Mouse (Mus musculus): Measurements from ENCODE around the gene Pyy. TPM values are rescaled to one million over a fixed set of nuclear protein-coding genes. Genes with fewer than 3 reads are reported as not detected.

The Pyy gene
- not detected for total RNA-seq (2023)

DNA sequence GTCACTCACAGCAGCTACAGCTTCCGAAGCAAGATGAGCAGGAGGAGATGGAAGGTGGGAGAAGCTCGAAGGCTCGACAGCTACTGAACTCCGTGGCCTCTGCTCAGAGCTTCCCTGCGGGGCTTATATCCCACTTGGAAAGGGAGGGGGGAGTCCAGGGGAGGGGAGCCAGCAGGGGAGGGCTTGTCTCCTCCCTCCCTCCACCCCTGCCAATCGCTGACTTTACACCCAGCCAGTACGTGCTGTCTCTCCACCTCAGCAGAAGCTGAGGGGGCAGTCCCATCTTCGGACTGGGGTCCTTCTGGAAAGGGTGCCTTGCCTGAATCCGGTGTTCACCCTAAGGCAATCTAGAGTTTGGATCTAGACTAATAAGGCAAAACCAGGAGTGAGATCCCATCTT lies at the start of gene Pyy:
TSS of gene Pyy (minus strand) at position 101 of the 400 bp plus-strand sequence.

DNA sequence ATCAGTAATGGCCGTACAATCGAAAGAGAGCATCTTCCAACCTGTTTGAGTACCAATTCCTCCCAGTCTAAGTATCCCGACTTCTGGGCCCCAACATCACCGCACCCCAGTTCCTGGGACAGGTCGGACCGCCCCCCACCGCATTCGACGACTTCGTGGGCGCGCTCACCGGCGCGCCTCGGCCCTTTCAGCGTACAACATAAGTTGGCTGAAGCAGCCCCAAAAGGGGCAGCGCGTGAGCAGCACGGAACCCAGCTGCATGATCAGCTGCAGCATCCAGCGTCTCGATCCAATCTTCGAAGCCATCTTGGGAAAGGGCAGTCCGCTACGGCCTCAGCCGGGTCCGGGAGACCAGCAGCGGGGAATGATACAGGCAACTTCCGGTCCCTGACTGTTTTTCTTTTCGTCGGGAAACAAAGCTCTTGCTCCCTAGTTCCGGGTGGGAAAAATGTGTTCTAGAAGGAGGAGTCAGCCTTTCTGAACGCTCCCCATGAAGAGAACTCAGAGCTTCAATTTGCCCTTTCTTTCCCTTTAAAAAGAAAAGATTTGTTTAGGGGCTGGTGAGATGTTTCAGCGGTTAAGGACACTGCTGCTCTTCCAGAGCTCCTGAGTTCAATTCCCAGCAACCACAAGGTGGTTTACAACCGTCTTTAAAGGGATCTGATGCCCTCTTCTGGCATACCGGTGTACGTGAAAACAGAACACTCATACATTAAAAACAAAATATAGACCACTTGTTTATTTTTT lies 48.6 kb upstream of the Pyy start, which contains the start of gene Tmem101:
TSS of gene Tmem101 (minus strand) at position 366 of the 747 bp plus-strand sequence.

DNA sequence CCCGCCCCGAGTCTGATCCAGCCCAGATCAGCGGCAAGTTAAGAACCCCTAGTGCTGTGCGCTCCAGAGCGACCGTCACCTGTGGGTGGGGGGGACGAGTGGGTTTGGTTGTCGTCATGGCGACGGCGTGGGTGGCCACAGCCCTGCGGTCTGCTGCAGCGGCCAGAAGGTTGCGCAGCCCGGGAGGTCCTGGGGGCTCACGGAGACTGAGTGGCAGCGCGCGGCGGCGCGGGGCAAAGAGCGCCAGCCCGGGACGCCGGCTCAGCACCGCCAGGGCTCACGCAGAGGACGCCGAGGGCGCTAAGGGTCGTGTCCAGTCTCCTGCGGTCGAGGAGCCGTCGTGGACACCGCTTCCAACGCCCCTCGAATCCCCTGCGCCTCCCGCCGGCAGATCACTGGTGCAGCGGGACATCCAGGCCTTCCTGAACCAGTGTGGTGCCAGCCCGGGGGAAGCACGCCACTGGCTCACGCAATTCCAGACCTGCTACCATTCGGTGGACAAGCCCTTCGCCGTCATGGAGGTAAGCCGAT lies 37.9 kb upstream of the Pyy start, which contains the start of gene Nags:
TSS of gene Nags (plus strand) at position 43 of the 531 bp plus-strand sequence.

DNA sequence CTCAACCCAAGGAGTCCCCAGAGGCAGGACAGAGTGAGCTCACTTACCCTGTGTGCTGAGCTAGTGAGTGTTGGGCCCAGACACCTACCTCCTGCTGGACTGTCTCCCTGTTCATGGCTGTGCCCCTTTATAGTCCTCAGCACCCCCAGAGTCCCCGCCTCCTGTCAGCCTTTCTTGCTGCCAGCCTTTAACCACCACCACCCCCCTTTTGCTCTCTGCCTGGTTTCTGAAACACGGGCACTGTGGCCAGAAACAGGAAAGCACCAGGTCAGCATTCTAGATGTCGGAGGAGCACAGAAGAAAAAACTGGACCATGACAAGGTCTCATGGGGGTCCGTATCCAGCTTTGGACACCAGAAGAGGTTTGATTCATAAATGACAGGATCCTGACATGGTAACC lies 6.4 kb downstream of the Pyy start, which contains the start of gene Ppy:
TSS of gene Ppy (minus strand) at position 101 of the 400 bp plus-strand sequence.

DNA sequence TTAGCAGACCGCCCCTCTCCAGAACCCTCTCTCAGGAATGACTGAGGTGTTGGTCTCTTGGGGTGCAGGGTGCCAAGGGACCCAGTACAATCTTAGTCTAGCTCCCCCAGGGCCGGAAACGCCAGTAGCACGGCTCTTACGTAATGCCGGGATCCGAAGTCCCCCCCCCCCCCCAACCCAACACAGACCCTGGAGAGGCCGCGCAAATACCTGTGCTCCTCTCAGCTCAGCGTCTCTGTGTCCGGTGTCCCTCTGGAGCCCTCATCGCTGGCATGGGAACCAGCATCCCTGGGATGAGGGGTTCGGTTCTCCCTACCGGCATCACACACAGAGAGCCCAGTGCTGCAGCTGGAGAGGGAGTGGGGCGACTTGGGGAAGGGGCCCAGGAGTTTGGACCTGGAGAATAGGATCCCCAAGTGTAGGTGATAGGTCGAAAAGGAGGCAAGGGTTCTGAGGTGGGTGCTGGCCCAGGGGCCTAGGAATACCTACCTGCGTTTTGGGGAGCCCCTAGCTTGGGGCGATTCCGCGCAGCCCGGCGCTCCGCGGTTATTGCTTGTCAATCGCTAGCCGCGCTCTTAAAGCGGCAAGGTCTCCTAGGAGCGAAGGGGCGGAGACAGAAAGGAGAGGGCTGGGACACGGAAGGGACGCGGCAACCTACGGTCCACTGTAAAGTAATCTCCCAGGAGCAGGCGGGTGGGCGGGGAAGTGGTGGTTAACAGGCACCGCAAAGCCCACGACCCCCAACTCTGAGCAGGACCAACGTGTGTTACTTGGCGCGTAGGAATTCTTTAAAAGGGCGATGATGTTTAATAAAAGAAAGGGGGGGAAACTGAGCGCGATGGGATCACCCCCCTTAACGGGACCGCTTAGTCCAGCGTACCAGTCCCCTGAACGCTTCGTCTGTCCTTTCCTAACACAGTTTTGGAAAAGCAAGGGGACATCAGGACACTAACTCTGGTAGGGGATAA lies 19.4 kb downstream of the Pyy start, which contains the start of gene Mpp2:
TSS of gene Mpp2 (minus strand) at position 585 of the 968 bp plus-strand sequence.

Other genes with a start within 250 kb of the Pyy start
- 0.27 TPM for gene Meox1, start 213.5 kb downstream of the Pyy start, total RNA-seq (2023)
- gene Sost, start 140.8 kb downstream of the Pyy start, total RNA-seq (2023), result not detected
- gene Cfap97d1, start 123.6 kb downstream of the Pyy start, total RNA-seq (2023), result not detected
- gene Dusp3, start 120.8 kb downstream of the Pyy start, total RNA-seq (2023), result 2.3 TPM
- gene Mpp3, start 79.4 kb downstream of the Pyy start, total RNA-seq (2023), result not detected
- not detected for gene Cd300lg, start 66.3 kb downstream of the Pyy start, total RNA-seq (2023)
- 2.8 TPM for gene Mpp2, start 19.3 kb downstream of the Pyy start, total RNA-seq (2023)
- gene Ppy, start 6.5 kb downstream of the Pyy start, total RNA-seq (2023), result not detected
- gene Nags, start 37.7 kb upstream of the Pyy start, total RNA-seq (2023), result not detected
- gene Tmem101, start 48.6 kb upstream of the Pyy start, total RNA-seq (2023), result 11.1 TPM
- gene Lsm12, start 77.5 kb upstream of the Pyy start, total RNA-seq (2023), result 48.7 TPM
- gene G6pc3, start 81.8 kb upstream of the Pyy start, total RNA-seq (2023), result 29.7 TPM
- 147 TPM for gene Hdac5, start 122.3 kb upstream of the Pyy start, total RNA-seq (2023)
- not detected for gene BC030867, start 141.1 kb upstream of the Pyy start, total RNA-seq (2023)
- not detected for gene Asb16, start 160.9 kb upstream of the Pyy start, total RNA-seq (2023)
- 36.2 TPM for gene Tmub2, start 177.1 kb upstream of the Pyy start, total RNA-seq (2023)
- 80.0 TPM for gene Atxn7l3, start 188.8 kb upstream of the Pyy start, total RNA-seq (2023)
- gene Ubtf, start 211.9 kb upstream of the Pyy start, total RNA-seq (2023), result 126 TPM